Mouse (Mus musculus) bone marrow macrophage, adult 2 months (primary cell): ENCODE results near the gene Med27.

Experiments used
- CTCF ChIP-seq: IDR thresholded peaks from 2 replicates; pipeline ENCODE4 v1.5.1; 2012; ENCODE audit warnings: low read depth, mild to moderate bottlenecking, low read length, moderate library complexity
- POLR2A ChIP-seq: IDR thresholded peaks from 2 replicates; pipeline ENCODE4 v1.6.1; 2012; ENCODE audit warnings: mild to moderate bottlenecking, low read depth, low read length, borderline replicate concordance

GRCm38 (mm10) chr2:29493396-29494031, 146.9 kb downstream of the Med27 start:
- TF ChIP-seq POLR2A: no peak
- TF ChIP-seq CTCF: no peak
